In genomic region chr5:149048961-149049360, GRCm38 (mm10) we compare ENCODE assay signal across 15 mouse cellular contexts. TPM values are rescaled to one million over a fixed set of nuclear protein-coding genes. Genes with fewer than 3 reads are reported as not detected.
DNase-seq lines count a peak whose midpoint lies in the region; ATAC-seq and TF ChIP-seq lines count a peak whose summit lies in the region.
"Had no signal": no experiment of that assay in that cellular context is flagged by ENCODE, and none has a peak within 500 bp of the region (broad histone marks: within the 10 kb centered on the region; RNA-seq: fewer than 3 reads in every experiment).

No protein-coding gene starts in this region.

- H3K4me2 ChIP-seq in lung, postnatal 0 days (replicated peaks; ENCODE audit: low read depth, low read length): no peak overlapping the region

- peaks cover 6% of the 10 kb centered on the region; the same call in 1 of the 2 replicates for H3K36me3 ChIP-seq in lung, postnatal 0 days (ENCODE audit: insufficient read depth, low read length)

- peak; percentile 12 to 32 for DNase-seq in heart, postnatal 10 days
- DNase-seq in heart, postnatal 36 days: no peak
- peak; percentile 56 for DNase-seq in lung, postnatal 0 days (ENCODE audit: low spot score)
- no peak for DNase-seq in lung, adult 18-20 months
- peak; percentile 66 for DNase-seq in brain, adult 2 months (ENCODE audit: low read depth, low spot score)
- no peak for DNase-seq in gastrocnemius, postnatal 10 days
- DNase-seq in embryo, embryonic 11 days: no peak
- DNase-seq: kidney, adult 11 months had no signal

- TF ChIP-seq CTCF in lung, postnatal 0 days (IDR thresholded peaks at IDR 0.05): peak; percentile 52

- no peaks in the 10 kb centered on the region for H3K9me3 ChIP-seq in lung, postnatal 0 days (ENCODE audit: low read length)

- H3K4me3 ChIP-seq in lung, postnatal 0 days (ENCODE audit: low read depth, low read length): no peak overlapping the region
- H3K4me3 ChIP-seq: erythroblast, embryonic 14.5 days had no signal

- intact Hi-C loops in heart, postnatal 10 days (cut with DNase I): no loop called here
- intact Hi-C loops in heart, postnatal 36 days (cut with DNase I): no loop called here

- no peak for TF ChIP-seq EP300 in lung, postnatal 0 days (IDR thresholded peaks at IDR 0.05)

- no peak overlapping the region for H3K9ac ChIP-seq in lung, postnatal 0 days (replicated peaks; ENCODE audit: low read depth)

- 85% methylated on average over 1 of the region's 1 CpGs for whole genome bisulfite sequencing in lung, postnatal 0 days

- H3K27me3 ChIP-seq in lung, postnatal 0 days (replicated peaks; ENCODE audit: insufficient read depth, low read length): no peaks in the 10 kb centered on the region

- no peak overlapping the region for H3K27ac ChIP-seq in lung, postnatal 0 days (ENCODE audit: low read length)
- H3K27ac ChIP-seq: macrophage had no signal

- H3K4me1 ChIP-seq in lung, postnatal 0 days (ENCODE audit: insufficient read depth, low read depth, low read length): no peaks in the 10 kb centered on the region

- no peak for ATAC-seq in lung, postnatal 0 days
- ATAC-seq in CD4-positive, CD25-positive, alpha-beta regulatory T cell, adult 4 months: peak; percentile 12

RNA-seq across cellular contexts. Expression of gene Gm42791, which starts 54.0 kb away (rescaled TPM):
- total RNA-seq in heart, postnatal 10 days (2021): 1 to 10 TPM; 4.1 to 6.0 TPM
- 1 to 10 TPM; 1.1 to 5.5 TPM for total RNA-seq in heart, postnatal 36 days (2021)
- polyA plus RNA-seq in lung, postnatal 0 days (2015; fragmentation: Nextera tagmentation; extraction: Ambion mirVana): 0.78 and 1.2 TPM in 2 replicates
- 1 to 10 TPM; 1.3 to 1.4 TPM for polyA plus RNA-seq in CD4-positive, CD25-positive, alpha-beta regulatory T cell, adult 4 months (2017; shearing (Covaris generic))
- total RNA-seq in gastrocnemius, postnatal 10 days (2021): 1 to 10 TPM in 1 of 2 experiments, under 1 TPM in 1; 0.89 to 3.7 TPM
- total RNA-seq: common myeloid progenitor, adult 5-6 weeks; monocyte, adult 5-6 weeks had no signal
- polyA plus RNA-seq: heart, embryonic 14.5 days; limb, embryonic 14.5 days had no signal

Comparison
In these comparisons a context has a peak if more than half of its experiments do, and no peak if none do; other contexts are left out.
1. DNase-seq: peak in heart, postnatal 10 days (2 of 2), lung, postnatal 0 days (single experiment) and brain, adult 2 months (single experiment); none in heart, postnatal 36 days (0 of 2), lung, adult 18-20 months (0 of 2), gastrocnemius, postnatal 10 days (single experiment) and embryo, embryonic 11 days (single experiment).